Mouse (Mus musculus): ENCODE measurements around the gene Deup1. TPM values are rescaled to one million over a fixed set of nuclear protein-coding genes. Genes with fewer than 3 reads are reported as not detected.
"Not testable (repeated sequence)": the region's sequence is repeated elsewhere in the genome, so short reads cannot be mapped to it uniquely, and the experiment has no call there.

Deup1 gene
- polyA plus RNA-seq, 1 experiment from 2014 or later: 3.0 TPM

DNA sequence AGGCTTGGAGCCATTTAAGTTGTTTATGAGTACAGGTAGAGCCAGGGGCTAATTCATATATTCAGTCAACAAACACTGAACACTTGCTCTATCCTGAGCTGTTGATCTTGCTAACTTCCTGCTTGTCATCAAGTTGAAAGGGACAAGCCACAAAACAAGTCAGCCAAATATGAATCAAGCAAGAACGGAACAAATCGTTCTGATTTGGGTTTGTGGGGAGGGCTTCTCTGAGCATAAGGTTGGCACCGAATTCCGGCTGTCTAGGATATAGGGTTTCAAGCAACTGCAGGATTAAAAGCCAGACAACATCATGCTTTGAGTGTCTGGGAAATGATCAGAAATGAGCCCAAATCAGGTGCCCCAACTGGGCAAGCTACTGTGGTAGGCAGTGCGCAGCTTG lies 45.7 kb downstream of the Deup1 start:
- H3K27me3 ChIP-seq: no peaks in the 10 kb centered on the region
- H3K36me3 ChIP-seq (replicated peaks): no peaks in the 10 kb centered on the region
- H3K4me1 ChIP-seq: no peaks in the 10 kb centered on the region
- H3K9me3 ChIP-seq: no peaks in the 10 kb centered on the region
- H3K4me2 ChIP-seq: no peak overlapping the region
- 98% methylated on average over 5 of the region's 5 CpGs for WGBS
- H3K27ac ChIP-seq: no peak overlapping the region
- no peak for ATAC-seq (ENCODE audit: low FRiP score)
- no peak overlapping the region for H3K9ac ChIP-seq
- H3K4me3 ChIP-seq (replicated peaks): no peak overlapping the region

DNA sequence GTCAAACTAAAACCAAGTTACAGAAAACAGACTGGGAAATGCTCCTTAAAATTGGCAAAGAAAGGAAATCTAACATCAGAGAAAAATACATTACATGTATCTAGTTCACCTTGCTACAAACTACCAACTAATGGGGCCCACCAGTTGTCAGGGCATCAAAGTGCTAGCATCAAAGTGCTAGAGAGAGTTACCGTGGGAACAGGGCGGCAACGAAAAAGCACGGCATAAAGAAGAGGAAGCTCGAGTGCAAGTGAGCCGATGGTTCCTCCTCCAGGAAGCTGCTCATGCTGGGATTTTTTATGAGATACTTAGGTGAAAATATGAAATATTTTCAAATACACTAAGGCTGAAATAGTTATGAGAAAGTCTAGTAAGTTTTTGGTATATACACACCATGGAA lies 47.6 kb downstream of the Deup1 start:
- no peaks in the 10 kb centered on the region for H3K9me3 ChIP-seq
- H3K4me2 ChIP-seq: no peak overlapping the region
- H3K4me1 ChIP-seq: no peaks in the 10 kb centered on the region
- H3K9ac ChIP-seq: no peak overlapping the region
- 75% methylated on average over 6 of the region's 6 CpGs for whole genome bisulfite sequencing
- no peaks in the 10 kb centered on the region for H3K36me3 ChIP-seq (replicated peaks)
- H3K4me3 ChIP-seq (replicated peaks): no peak overlapping the region
- H3K27me3 ChIP-seq: no peaks in the 10 kb centered on the region
- no peak overlapping the region for H3K27ac ChIP-seq
- no peak for ATAC-seq (ENCODE audit: low FRiP score)

DNA sequence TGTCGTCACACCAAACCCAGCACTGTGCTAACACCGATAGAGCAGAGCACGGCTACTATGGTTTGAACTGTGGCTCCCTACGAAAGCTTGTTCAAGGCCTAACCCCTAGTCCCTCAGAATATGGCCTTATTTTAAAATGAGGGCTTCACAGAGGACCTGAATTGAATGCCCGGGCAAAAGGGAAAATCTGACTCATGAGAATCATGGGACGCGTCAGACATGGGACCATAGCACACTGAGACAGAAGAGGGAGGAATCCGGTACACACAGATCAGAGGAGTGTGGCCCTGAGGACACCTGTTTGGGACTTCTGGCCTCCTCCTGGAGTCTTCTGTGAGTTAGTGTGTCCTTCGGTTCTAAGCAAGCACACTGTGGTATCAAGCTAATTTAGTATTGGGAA lies 48.8 kb downstream of the Deup1 start:
- ATAC-seq (ENCODE audit: low FRiP score): no peak

DNA sequence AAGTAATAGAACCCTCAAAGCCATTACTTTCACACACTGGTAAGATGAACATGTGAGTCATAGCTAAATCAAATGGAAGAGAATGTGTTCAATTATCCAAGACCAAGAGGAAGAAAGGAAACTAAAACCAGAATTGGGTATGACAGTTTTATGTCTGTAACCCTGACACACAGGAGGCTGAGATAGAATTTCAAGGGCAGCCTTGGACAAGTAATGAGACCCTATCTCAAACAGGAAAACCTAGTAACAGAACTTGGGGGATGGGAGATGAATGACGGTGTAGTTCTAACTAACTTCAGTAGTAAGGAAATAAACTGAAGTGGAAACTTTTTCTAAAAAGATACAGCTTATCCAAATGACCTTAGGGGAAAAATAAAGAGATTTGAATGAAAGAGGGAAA lies 49.3 kb downstream of the Deup1 start:
- Histone ChIP-seq H3K4me2 (no peak overlapping the region), H3K9me3 (no peaks in the 10 kb centered on the region), H3K27ac (no peak overlapping the region), H3K4me3 (replicated peaks) (no peak overlapping the region), H3K36me3 (replicated peaks) (no peaks in the 10 kb centered on the region), H3K4me1 (no peaks in the 10 kb centered on the region), H3K9ac (no peak overlapping the region), H3K27me3 (no peaks in the 10 kb centered on the region)
- WGBS: 87% methylated on average over 1 of the region's 1 CpGs
- ATAC-seq (ENCODE audit: low FRiP score): no peak

More for the DNA sequence above, 48.8 kb downstream of the Deup1 start:
- no peaks in the 10 kb centered on the region for H3K27me3 ChIP-seq
- no peaks in the 10 kb centered on the region for H3K9me3 ChIP-seq
- H3K4me3 ChIP-seq (replicated peaks): no peak overlapping the region
- 92% methylated on average over 9 of the region's 9 CpGs for WGBS
- H3K4me2 ChIP-seq: no peak overlapping the region
- no peaks in the 10 kb centered on the region for H3K36me3 ChIP-seq (replicated peaks)
- H3K9ac ChIP-seq: no peak overlapping the region
- no peaks in the 10 kb centered on the region for H3K4me1 ChIP-seq
- no peak overlapping the region for H3K27ac ChIP-seq

DNA sequence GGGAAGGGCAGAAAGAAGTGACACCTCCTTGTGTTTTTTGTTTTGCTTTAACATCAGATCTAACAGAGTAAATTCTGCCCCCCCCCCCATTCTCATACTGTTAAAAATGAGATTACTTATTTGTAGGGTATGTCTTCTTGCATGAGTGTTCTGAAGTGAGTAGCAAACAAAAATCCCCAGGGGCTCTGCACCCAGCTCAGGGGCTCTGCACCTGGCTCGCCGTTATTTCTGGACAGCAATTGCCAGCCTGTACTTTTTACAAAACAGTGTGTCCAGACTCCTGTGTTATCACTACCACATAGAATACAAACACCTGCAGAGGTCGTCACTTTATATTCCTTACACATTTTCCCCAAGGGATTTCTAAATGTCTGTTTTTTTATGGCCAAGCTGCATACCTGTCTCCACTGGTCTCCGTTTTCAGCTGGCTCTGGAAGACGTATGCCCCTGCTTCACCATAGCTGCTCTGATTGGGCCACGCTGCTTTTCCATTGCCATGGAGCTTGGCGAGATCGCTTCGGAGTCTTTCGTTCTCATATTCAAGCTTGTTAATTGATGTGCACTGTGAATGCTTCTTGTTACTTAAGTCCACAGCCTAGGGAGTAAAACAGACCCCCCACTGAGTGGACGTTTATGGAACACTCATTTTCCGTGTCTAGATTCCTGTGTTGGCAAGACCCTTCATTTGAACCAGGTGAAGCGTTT lies 52.8 kb downstream of the Deup1 start:
- 65% methylated on average over 13 of the region's 13 CpGs for WGBS

DNA sequence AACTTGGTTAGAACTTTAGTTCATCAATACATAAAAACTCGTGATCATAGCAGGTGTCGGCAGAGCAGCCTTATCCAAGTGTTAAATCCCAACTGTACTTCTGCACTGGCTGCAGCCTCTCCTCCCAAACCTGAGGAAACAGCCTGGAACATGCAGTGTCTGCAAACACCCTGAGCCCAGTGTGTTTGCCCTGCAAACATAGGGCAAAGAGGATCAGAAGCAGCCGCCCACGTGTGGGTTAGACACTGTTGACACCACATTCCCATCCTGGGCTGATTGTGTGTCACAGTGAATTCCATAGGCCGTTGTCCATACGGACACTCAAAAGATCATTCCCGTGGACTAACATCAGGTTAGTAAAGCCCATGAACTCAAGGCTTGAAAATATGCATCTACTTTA lies 65.4 kb downstream of the Deup1 start:
- no peak for ATAC-seq (ENCODE audit: low FRiP score)
- no peak overlapping the region for H3K9ac ChIP-seq
- no peaks in the 10 kb centered on the region for H3K36me3 ChIP-seq (replicated peaks)
- H3K4me2 ChIP-seq: no peak overlapping the region
- H3K9me3 ChIP-seq: no peaks in the 10 kb centered on the region
- H3K27ac ChIP-seq: no peak overlapping the region
- no peaks in the 10 kb centered on the region for H3K27me3 ChIP-seq
- no peak overlapping the region for H3K4me3 ChIP-seq (replicated peaks)
- WGBS: 89% methylated on average over 7 of the region's 7 CpGs
- no peaks in the 10 kb centered on the region for H3K4me1 ChIP-seq

More for the DNA sequence above, 52.8 kb downstream of the Deup1 start:
- no peaks in the 10 kb centered on the region for H3K4me1 ChIP-seq
- no peaks in the 10 kb centered on the region for H3K27me3 ChIP-seq
- ATAC-seq (ENCODE audit: low FRiP score): no peak
- no peak overlapping the region for H3K27ac ChIP-seq
- H3K9me3 ChIP-seq: no peaks in the 10 kb centered on the region
- H3K36me3 ChIP-seq (replicated peaks): no peaks in the 10 kb centered on the region
- H3K9ac ChIP-seq: no peak overlapping the region
- H3K4me2 ChIP-seq: no peak overlapping the region
- H3K4me3 ChIP-seq (replicated peaks): no peak overlapping the region

DNA sequence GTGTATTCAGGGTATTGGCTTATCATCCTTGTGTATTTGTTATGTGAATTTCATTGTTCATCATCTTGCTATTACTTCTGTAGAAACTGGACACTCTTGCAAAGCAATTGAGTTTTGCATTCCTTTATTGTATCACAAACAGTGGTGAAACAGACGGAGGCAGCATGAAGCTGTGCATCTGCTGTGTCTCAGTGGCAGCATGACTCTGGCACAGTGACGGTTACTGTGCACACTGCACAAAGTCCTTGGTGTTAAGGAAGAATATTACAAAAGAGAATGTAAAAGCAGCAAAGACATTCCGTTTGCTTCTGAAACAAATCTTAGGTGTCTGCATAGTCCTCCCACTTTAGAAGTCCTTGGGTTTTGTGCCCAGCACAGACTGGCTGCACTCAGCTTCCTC lies 67.3 kb downstream of the Deup1 start:
- no peak for ATAC-seq (ENCODE audit: low FRiP score)
- Histone ChIP-seq H3K4me2 (no peak overlapping the region), H3K4me1 (no peaks in the 10 kb centered on the region), H3K27ac (no peak overlapping the region), H3K9ac (no peak overlapping the region), H3K4me3 (replicated peaks) (no peak overlapping the region), H3K9me3 (no peaks in the 10 kb centered on the region), H3K36me3 (replicated peaks) (no peaks in the 10 kb centered on the region), H3K27me3 (no peaks in the 10 kb centered on the region)
- WGBS: 87% methylated on average over 3 of the region's 3 CpGs

DNA sequence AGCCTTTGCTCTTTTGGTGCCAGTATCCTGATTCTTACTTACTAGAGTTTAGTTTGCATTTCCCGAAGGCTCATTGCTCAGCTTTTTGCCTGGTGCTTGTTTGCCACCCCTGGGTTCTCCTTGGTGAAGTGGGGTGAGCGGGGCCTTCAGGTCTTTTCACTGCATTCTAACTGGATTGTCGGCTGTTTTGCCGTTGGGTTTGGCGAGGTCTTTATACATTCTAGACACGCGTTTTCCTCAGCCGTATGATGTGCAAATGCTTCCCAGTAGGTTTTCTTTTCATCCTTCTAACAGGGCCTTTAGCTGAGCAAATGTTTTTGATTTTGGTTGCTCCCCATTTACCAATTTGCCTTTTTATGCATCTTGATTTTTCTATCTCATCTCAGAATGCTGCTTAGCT lies 74.4 kb downstream of the Deup1 start:
- H3K27ac ChIP-seq: no peak overlapping the region
- H3K9me3 ChIP-seq: no peaks in the 10 kb centered on the region
- H3K9ac ChIP-seq: no peak overlapping the region
- no peak overlapping the region for H3K4me3 ChIP-seq (replicated peaks)
- H3K4me2 ChIP-seq: no peak overlapping the region
- no peak for ATAC-seq (ENCODE audit: low FRiP score)
- H3K27me3 ChIP-seq: no peaks in the 10 kb centered on the region
- H3K4me1 ChIP-seq: no peaks in the 10 kb centered on the region
- 77% methylated on average over 8 of the region's 8 CpGs for WGBS
- H3K36me3 ChIP-seq (replicated peaks): no peaks in the 10 kb centered on the region

DNA sequence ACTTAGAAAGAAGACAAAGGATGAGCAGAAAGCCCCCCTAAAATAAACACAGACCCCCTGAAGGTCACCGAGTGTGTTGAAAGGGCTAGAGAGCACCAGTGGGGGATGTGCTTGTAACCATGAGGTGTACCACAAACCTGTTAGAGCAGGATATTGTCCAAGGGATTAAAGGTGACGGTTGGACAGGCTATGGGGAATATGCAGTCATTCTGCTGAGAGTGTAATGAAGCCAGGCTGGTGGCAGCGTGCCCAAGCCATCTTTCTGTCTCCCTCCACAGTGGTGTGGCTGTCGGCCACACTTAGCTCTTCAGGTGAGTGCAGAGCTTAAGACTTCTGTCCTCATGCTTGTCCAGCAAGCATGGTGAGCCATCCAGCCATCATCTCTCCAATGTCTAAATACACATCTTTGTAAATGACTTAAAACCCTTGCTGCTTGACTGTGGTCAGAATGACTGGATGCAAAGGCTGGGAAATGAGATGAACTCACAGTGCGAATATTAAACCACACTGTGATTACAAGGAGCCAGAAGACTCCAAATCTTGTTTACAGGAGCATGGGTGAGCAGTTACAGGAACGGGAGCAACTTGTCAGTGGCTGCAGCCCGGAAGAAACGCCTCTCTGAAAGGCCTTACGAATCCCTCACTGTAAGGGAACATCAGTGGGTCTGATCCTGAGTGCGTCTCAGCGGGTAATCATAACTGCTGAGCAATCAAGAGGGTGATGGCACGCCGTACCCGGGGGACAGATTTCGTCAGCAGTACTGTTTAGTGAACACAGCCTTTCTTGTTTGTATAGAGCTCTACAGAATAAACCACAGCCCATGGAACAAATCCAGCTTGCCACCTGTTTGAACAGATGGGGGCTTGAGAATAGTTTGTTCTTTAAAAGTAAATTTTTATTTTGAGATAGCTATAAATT lies 75.5 kb downstream of the Deup1 start:
- H3K27me3 ChIP-seq: no peaks in the 10 kb centered on the region
- H3K9ac ChIP-seq: no peak overlapping the region
- no peaks in the 10 kb centered on the region for H3K9me3 ChIP-seq
- H3K27ac ChIP-seq: no peak overlapping the region
- H3K4me3 ChIP-seq (replicated peaks): no peak overlapping the region
- H3K4me2 ChIP-seq: no peak overlapping the region
- no peak for ATAC-seq (ENCODE audit: low FRiP score)
- no peaks in the 10 kb centered on the region for H3K4me1 ChIP-seq
- WGBS: 86% methylated on average over 15 of the region's 15 CpGs
- no peaks in the 10 kb centered on the region for H3K36me3 ChIP-seq (replicated peaks)

DNA sequence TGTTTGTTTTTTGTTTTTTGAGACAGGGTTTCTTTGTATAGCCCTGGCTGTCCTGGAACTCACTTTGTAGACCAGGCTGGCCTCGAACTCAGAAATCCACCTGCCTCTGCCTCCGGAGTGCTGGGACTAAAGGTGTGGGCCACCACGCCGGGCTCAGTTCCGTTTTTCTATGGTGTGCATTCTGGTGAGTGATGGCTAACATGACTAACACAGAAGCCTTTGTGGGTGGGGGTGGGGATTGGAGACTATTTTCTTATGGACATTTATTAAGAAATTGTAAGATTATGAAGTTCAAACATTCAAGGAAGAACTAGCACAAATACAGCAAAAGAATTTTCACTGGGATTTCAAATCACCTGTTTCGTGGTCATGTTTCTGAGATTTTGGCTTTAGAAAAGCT lies 76.7 kb downstream of the Deup1 start:
- H3K36me3 ChIP-seq (replicated peaks); H3K27ac ChIP-seq; H3K9ac ChIP-seq; H3K4me2 ChIP-seq; H3K4me1 ChIP-seq; H3K27me3 ChIP-seq; H3K9me3 ChIP-seq; ATAC-seq (ENCODE audit: low FRiP score); H3K4me3 ChIP-seq (replicated peaks): not testable (repeated sequence)
- 91% methylated on average over 6 of the region's 6 CpGs for WGBS

DNA sequence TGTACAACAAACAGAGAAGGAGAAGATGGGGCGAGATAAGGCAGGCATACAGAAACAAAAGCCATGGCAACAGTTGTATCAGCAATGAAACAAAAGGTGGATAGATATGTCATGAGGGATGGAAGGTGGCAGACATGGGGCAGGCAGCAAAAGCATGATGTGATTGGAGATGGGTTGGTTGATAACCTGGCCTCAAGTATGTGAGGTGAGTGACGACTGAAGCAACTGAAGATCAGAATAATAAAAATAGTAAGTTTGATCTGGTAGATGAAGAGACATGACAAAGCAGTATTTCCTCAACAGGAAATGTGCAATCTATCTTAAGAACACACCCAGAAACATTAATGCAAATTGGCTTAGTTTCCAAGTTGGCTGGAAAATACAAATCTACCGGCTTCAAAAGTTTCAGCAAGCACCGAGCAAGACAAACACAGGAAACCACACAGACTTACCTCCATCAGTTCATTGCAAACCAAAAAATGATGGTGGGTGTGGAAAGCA lies 77.2 kb downstream of the Deup1 start:
- Histone ChIP-seq H3K9ac (no peak overlapping the region), H3K9me3 (no peaks in the 10 kb centered on the region), H3K36me3 (replicated peaks) (no peaks in the 10 kb centered on the region), H3K4me1 (no peaks in the 10 kb centered on the region), H3K4me2 (no peak overlapping the region), H3K27ac (no peak overlapping the region), H3K27me3 (no peaks in the 10 kb centered on the region), H3K4me3 (replicated peaks) (no peak overlapping the region)
- ATAC-seq (ENCODE audit: low FRiP score): no peak
- 90% methylated on average over 4 of the region's 4 CpGs for WGBS

DNA sequence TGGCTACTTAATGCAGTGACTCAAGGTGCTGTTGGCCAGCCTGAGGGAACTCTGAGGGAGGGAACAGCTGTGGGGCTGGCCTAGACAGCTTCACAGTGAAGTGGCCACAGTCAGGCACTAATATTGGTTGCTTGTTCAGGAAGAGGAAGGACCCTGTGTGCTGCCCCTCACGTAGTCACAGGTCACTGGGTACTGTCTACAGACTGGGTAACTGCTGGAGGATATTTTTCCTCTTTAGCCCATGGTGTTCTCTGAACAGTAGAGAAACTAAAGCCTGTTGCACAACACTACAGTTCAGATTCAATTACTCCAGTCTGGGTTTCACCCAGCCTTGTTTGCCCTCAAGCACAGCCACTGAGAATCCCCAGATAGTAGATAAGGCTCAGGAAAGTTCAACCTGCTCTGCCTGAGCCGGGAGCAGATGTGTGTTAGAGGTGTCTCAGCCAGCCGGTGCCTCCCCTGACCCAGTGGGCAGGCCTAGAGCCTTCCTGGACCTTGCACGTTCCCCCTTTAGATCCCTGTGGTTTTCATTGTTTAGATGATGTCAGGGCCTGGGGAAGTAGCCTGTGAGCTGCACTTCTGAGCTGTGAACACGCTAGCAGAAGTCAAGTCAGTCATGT lies 85.9 kb downstream of the Deup1 start:
- 85% methylated on average over 5 of the region's 5 CpGs for WGBS
- no peak overlapping the region for H3K27ac ChIP-seq
- peaks cover 4% of the 10 kb centered on the region; the same call in 1 of the 2 replicates for H3K36me3 ChIP-seq (replicated peaks)
- no peak overlapping the region for H3K9ac ChIP-seq
- H3K4me2 ChIP-seq: no peak overlapping the region
- ATAC-seq (ENCODE audit: low FRiP score): no peak
- no peaks in the 10 kb centered on the region for H3K27me3 ChIP-seq
- no peaks in the 10 kb centered on the region for H3K9me3 ChIP-seq
- no peak overlapping the region for H3K4me3 ChIP-seq (replicated peaks)
- H3K4me1 ChIP-seq: no peaks in the 10 kb centered on the region

Measured in forebrain, embryonic 12.5 days (tissue).